Mouse (Mus musculus) right cerebral cortex, postnatal 25 days (tissue): Measurements from ENCODE around the gene Fkbp9.
"Not testable (repeated sequence)": the region's sequence is repeated elsewhere in the genome, so short reads cannot be mapped to it uniquely, and the experiment has no call there.

ENCODE experiments used
- DNase-seq: peaks from one replicate; pipeline ENCODE4 v3.0.0; 2022

The Fkbp9 gene

GRCm38 (mm10) chr6:56843229-56843628 is 11.4 kb downstream of the Fkbp9 start:
- DNase-seq, result no peak

GRCm38 (mm10) chr6:56844365-56844764 is 12.5 kb downstream of the Fkbp9 start:
- DNase-seq, result no peak

DNA sequence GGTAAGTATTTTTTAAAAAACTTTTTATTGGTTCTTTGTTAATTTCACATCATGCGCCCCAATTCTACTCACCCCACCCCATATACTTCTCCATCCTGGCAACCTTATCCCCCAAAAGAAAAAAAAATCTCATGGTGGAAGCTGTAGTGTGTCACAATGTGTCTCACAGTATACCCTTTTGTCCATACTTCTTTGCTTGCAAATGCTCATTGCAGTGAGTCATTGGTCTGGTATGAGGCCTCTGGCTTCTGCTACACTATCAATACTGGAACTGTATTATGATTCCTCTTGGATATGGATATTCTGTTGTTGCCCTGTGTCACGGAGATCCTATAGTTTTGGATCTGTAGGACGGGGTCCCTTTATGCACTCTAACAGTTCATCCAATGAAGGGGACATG is 17.1 kb downstream of the Fkbp9 start:
- no peak for DNase-seq

DNA sequence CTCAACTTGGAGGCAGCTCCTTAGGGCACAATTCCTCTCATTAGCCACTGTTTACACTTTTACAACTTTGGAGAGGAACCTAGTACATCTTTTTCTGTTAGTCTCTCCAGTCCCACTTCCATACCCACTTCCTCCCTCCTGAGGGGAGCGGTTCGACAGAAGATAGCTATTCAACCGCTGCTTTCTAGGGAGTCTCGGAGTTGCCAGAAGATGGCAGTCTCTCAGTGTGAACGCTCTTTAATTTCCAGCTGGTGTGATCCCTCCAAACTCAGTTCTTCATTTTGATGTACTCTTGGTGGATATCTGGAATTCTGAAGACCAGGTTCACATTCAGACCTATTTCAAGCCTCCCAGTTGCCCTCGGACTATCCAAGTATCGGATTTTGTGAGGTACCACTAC is 18.5 kb downstream of the Fkbp9 start:
- peak; percentile 10 for DNase-seq

DNA sequence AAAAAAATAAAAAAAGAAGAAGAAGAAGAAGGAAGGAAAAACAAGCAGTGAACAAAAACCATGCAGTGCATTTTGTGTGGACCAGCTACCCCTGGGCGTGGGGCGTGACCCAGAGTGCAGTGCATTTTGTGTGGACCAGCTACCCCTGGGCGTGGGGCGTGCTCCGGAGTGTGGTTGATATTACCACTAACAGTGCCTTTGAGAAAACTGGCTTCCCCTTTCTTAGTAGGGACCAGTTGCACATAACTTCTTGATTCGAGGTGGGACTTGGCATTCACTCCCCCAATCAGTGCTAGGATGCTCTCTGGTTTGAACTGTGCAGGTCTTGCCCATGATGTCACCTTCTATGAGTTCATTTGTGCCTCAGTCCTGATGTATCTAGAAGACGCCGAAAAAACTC is 22.9 kb downstream of the Fkbp9 start:
- DNase-seq, result no peak

GRCm38 (mm10) chr6:56856748-56857147 is 24.9 kb downstream of the Fkbp9 start:
- DNase-seq, result no peak

GRCm38 (mm10) chr6:56860205-56860848 is 28.5 kb downstream of the Fkbp9 start:
- no peak for DNase-seq

DNA sequence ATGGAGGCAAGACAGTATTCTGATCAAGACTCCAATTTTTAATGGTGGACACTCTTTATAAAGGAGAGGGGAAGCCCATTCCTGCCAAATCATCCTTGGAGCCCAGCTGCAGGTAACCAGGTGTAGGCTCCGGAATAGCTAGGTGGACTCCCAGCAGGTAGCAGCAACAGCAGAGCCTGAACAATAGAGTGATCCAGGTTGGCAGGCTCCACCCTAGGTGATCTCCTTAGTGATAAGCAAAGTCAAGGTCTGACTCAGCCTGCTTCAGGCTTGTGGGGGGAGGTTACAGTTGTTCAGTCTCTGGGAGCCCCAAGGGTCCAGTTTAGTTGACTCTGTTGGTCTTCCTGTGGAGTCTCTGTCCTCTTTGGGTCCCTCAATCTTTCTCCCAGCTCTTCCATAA is 35.0 kb downstream of the Fkbp9 start:
- not testable (repeated sequence) for DNase-seq

DNA sequence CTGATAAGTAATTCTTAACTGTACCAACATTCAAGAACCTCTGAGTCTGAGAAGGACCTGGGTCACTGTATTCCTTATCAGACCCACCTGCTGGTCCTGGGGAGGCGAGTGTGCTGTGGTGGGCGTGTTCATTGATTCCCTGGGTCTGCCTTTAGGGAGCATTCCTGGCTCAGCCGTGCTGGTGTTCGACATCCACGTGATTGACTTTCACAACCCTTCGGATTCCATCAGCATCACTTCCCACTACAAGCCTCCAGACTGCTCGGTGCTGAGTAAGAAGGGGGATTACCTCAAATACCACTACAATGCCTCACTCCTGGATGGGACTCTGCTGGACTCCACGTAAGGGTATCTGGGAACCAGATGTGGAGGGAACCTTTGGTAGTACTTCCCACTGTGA is 36.7 kb downstream of the Fkbp9 start:
- DNase-seq, result no peak

- no peak for DNase-seq
Observed at GRCm38 (mm10) chr6:56870027-56870426, 38.2 kb downstream of the Fkbp9 start.

DNA sequence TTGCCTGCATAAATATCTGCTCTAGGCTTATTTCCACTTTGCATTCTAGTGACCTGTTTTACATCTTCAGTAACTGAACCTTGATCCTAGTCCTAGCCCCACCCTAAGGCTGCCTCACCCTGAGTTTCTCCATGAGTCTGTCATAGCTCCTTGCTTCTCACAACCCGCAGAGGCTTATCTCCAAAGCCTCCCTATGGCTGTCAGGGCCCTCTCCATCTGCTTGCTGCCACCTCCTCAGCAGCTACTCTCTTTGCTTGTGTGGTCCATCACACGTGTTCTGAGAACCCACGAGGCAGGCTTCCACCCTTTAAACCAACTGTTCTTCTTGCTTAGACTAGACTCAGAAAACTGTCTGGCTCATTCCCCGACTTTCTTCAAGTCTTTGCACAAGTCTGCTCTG is 45.0 kb downstream of the Fkbp9 start:
- DNase-seq, result peak; percentile 34

DNA sequence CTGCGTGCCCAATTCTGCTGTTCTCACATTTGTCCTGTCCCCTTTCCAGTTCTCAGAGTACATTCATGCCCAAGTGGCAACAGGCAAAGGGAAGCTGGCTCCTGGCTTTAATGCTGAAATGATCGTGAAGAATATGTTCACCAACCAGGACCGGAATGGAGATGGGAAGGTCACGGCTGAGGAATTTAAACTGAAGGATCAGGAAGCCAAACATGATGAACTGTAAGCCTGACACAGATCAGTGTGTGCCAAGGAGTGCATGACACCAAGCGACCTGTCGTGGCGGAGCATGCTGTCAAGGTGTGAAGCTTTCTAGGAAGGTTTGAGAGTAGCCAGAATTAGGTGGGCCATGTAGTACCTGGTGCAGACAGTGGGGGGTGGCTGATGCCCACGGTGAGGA is 46.1 kb downstream of the Fkbp9 start:
- DNase-seq, result no peak

- no peak for DNase-seq
Observed at GRCm38 (mm10) chr6:56879352-56879955, 47.6 kb downstream of the Fkbp9 start.

GRCm38 (mm10) chr6:56888561-56888960 is 56.7 kb downstream of the Fkbp9 start:
- no peak for DNase-seq

GRCm38 (mm10) chr6:56890762-56891161 is 58.9 kb downstream of the Fkbp9 start:
- DNase-seq, result no peak

DNA sequence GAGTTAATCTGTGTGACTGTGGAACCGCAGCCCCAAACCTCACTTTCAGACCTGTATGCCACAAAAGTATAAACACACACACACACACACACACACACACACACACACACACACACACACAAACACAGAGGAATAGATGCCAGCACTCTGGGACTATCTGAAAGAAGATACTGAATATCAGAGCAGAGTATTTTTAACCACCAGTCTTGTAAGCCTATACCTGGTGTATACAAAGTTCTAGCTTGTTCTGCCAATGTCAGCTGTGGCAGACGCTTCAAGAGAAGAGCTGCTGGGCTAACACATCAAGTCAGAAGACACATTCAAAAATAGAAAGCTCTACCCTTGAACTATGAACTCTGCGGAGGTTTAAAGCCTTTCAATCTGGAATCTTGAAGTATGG is 67.7 kb downstream of the Fkbp9 start:
- no peak for DNase-seq

DNA sequence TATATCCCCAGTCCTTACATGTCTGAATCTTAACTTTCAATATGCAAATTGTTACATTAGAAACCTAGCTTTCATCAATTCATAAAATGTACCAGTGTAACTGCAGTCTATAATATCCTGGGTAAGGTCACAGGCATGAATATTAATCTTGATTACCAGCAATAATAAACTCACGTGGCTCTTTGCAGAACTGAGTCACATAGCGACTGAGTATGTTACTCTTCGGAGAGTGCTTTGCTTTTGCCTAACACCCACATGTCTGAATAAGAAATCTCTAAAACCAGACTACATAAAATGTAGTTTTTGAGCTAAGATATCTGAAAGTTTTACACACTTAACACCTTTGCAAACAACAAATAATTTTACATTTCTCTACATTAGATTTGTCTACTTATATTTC is 69.5 kb downstream of the Fkbp9 start:
- DNase-seq, result no peak

- DNase-seq, result peak; percentile 52
Observed at GRCm38 (mm10) chr6:56901824-56902386, 70.0 kb downstream of the Fkbp9 start.

GRCm38 (mm10) chr6:56902606-56903520 is 71.0 kb downstream of the Fkbp9 start:
- DNase-seq, result no peak

DNA sequence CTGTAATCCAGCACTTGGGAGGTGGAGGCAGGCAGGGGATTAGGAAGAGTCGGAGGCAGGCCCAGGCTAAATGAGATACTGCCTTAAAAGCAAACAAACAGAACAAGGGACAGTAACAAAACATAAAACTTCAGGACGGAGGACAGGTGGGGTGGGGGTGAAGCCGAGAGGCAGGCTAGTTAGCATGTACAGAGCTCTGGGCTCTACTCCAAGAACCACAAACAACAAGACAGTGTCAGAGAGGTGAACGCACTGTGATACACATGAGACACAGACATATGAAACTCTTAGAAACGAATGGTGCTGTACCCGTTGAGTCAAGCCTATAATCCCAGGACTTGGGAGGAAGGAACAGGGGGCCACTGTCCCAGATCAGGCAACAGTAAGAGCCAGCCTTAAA is 72.0 kb downstream of the Fkbp9 start:
- DNase-seq, result no peak

GRCm38 (mm10) chr6:56904330-56904729 is 72.5 kb downstream of the Fkbp9 start:
- no peak for DNase-seq

DNA sequence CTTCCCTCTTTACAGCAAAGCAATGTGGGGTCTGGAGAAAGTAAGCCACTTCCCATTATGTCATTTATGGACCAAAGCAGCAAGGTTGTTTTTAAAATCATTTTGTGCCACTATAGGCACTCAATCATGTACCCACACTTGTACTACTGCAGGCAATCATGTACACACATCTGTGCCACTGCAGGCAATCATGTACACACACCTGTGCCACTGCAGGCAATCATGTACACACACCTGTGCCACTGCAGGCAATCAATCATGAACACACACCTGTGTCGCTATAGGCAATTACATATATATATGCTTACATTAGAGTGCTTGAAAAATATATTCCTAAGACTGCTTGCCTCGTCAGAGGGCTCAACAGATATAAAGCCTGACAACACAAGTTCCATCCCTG is 73.1 kb downstream of the Fkbp9 start:
- DNase-seq, result no peak

- no peak for DNase-seq
Observed at GRCm38 (mm10) chr6:56905486-56905885, 73.6 kb downstream of the Fkbp9 start.
